Mouse (Mus musculus) mouse trophoblast stem cell (cell line): ENCODE results near the gene Il18.

Experiments
- in situ Hi-C, 2 experiments: fragments of 300-500 bp; cut with MseI, MboI; formaldehyde crosslinking; loops; 2 replicates in 1 of 2; 3 replicates in 1 of 2; pipeline ENCODE4 v1.15.1; 2025

The Il18 gene

GRCm38 (mm10) chr9:50554241-50555093 lies at the start of gene Il18:
Il18 (plus strand) TSS chr9:50554827.
- in situ Hi-C loops, result no loop called here

- in situ Hi-C loops, result no loop called here
Observed at GRCm38 (mm10) chr9:50505405-50505804, 49.2 kb upstream of the Il18 start.

GRCm38 (mm10) chr9:50507570-50507969 lies 47.1 kb upstream of the Il18 start:
- in situ Hi-C loops, result no loop called here

- in situ Hi-C loops, result no loop called here
Observed at GRCm38 (mm10) chr9:50515462-50515861, 39.2 kb upstream of the Il18 start.

GRCm38 (mm10) chr9:50518781-50519180 lies 35.8 kb upstream of the Il18 start:
- in situ Hi-C loops, result no loop called here

GRCm38 (mm10) chr9:50520748-50521147 lies 33.9 kb upstream of the Il18 start:
- in situ Hi-C loops, result loop anchor here in 1 of 2 experiments (5.0 kb wide), 1 partner anchor 53 kb away; no protein-coding TSS in a partner anchor

GRCm38 (mm10) chr9:50521562-50521961 lies 33.1 kb upstream of the Il18 start:
- in situ Hi-C loops, result loop anchor here in 1 of 2 experiments (5.0 kb wide), 1 partner anchor 54 kb away; no protein-coding TSS in a partner anchor

- in situ Hi-C loops, result loop anchor here in 1 of 2 experiments (5.0 kb wide), 1 partner anchor 55 kb away; no protein-coding TSS in a partner anchor
Observed at GRCm38 (mm10) chr9:50522574-50522973, 32.1 kb upstream of the Il18 start.

GRCm38 (mm10) chr9:50524936-50525335 lies 29.7 kb upstream of the Il18 start:
- in situ Hi-C loops, result loop anchor here (5.0 to 25.0 kb wide), 3 partner anchors 58 to 188 kb away; partner anchors contain the start of gene Rpl10-ps3 (in 1 of the 2)

- in situ Hi-C loops, result loop anchor here (5.0 to 25.0 kb wide), 2 partner anchors 73 to 188 kb away; partner anchors contain the start of gene Rpl10-ps3 (in 1 of the 2)
Observed at GRCm38 (mm10) chr9:50525585-50525984, 29.0 kb upstream of the Il18 start.

- in situ Hi-C loops, result loop anchor here (5.0 to 25.0 kb wide), 2 partner anchors 76 to 191 kb away; partner anchors contain the start of gene Rpl10-ps3 (in 1 of the 2)
Observed at GRCm38 (mm10) chr9:50527860-50528259, 26.8 kb upstream of the Il18 start.

- in situ Hi-C loops, result loop anchor here (5.0 to 25.0 kb wide), 2 partner anchors 76 to 191 kb away; partner anchors contain the start of gene Rpl10-ps3 (in 1 of the 2)
Observed at GRCm38 (mm10) chr9:50528293-50528892, 26.2 kb upstream of the Il18 start, which contains the start of gene Pts. Pts (minus strand) TSS chr9:50528724.

GRCm38 (mm10) chr9:50530890-50531289 lies 23.7 kb upstream of the Il18 start:
- in situ Hi-C loops, result loop anchor here in 1 of 2 experiments (25.0 kb wide), 1 partner anchor 194 kb away; the partner anchor contains the start of gene Rpl10-ps3

GRCm38 (mm10) chr9:50533328-50533727 lies 21.3 kb upstream of the Il18 start:
- in situ Hi-C loops, result loop anchor here in 1 of 2 experiments (25.0 kb wide), 1 partner anchor 196 kb away; the partner anchor contains the start of gene Rpl10-ps3

GRCm38 (mm10) chr9:50533791-50534190 lies 20.8 kb upstream of the Il18 start:
- in situ Hi-C loops, result loop anchor here in 1 of 2 experiments (25.0 kb wide), 1 partner anchor 196 kb away; the partner anchor contains the start of gene Rpl10-ps3

GRCm38 (mm10) chr9:50535930-50536329 lies 18.7 kb upstream of the Il18 start:
- in situ Hi-C loops, result loop anchor here in 1 of 2 experiments (25.0 kb wide), 1 partner anchor 199 kb away; the partner anchor contains the start of gene Rpl10-ps3

- in situ Hi-C loops, result loop anchor here in 1 of 2 experiments (25.0 kb wide), 1 partner anchor 199 kb away; the partner anchor contains the start of gene Rpl10-ps3
Observed at GRCm38 (mm10) chr9:50536603-50537135, 18.0 kb upstream of the Il18 start.

- in situ Hi-C loops, result loop anchor here in 1 of 2 experiments (25.0 kb wide), 1 partner anchor 200 kb away; the partner anchor contains the start of gene Rpl10-ps3
Observed at GRCm38 (mm10) chr9:50537295-50537694, 17.3 kb upstream of the Il18 start.

- in situ Hi-C loops, result loop anchor here in 1 of 2 experiments (25.0 kb wide), 1 partner anchor 203 kb away; the partner anchor contains the start of gene Rpl10-ps3
Observed at GRCm38 (mm10) chr9:50540170-50540569, 14.5 kb upstream of the Il18 start.

GRCm38 (mm10) chr9:50542401-50542800 lies 12.2 kb upstream of the Il18 start:
- in situ Hi-C loops, result loop anchor here in 1 of 2 experiments (25.0 kb wide), 1 partner anchor 205 kb away; the partner anchor contains the start of gene Rpl10-ps3
